ENCODE assay signal across 16 mouse cellular contexts in the genomic region with DNA sequence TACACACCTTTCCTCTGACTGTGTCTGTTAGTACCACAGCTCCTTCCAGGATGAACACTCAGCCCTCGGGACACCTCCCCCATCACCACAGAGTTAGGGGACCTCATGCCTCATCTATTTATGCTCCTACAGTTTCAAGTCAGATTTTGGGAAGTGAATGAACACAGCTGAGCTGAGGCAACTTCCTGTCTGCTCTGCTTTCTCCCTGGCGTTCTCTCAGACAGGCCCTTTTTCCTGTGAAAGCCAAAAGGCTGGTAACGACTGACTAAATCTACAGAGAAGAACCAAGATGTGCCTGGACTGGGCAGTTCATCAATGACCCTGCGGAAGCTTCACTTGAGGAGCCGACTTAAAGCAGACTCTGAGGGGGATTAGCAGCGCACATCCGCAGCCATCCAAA. TPM values are rescaled to one million over a fixed set of nuclear protein-coding genes. Genes with fewer than 3 reads are reported as not detected.
DNase-seq lines count a peak whose midpoint lies in the region; ATAC-seq and TF ChIP-seq lines count a peak whose summit lies in the region.
"Had no signal": no experiment of that assay in that cellular context is flagged by ENCODE, and none has a peak within 500 bp of the region (broad histone marks: within the 10 kb centered on the region; RNA-seq: fewer than 3 reads in every experiment).

No protein-coding gene starts in this region.

- H3K4me3 ChIP-seq in heart, embryonic 10.5 days = no peak overlapping the region
- H3K4me3 ChIP-seq in layer of hippocampus, adult 2 months = no peak overlapping the region
- H3K4me3 ChIP-seq in hindbrain, embryonic 10.5 days = no peak overlapping the region
- H3K4me3 ChIP-seq: erythroblast, embryonic 14.5 days; hindbrain, embryonic 12.5 days had no signal

- peak; percentile 30; the same call in 1 of the 2 replicates for ATAC-seq in common myeloid progenitor, adult 5-6 weeks (replicated peaks; ENCODE audit: low read depth, poor library complexity, severe bottlenecking)
- ATAC-seq in megakaryocyte progenitor cell, adult 5-6 weeks (replicated peaks; ENCODE audit: poor library complexity) = peak; percentile 47

- no peak for TF ChIP-seq CTCF in layer of hippocampus, adult 2 months (conservative IDR thresholded peaks at IDR 0.05)

- H3K36me3 ChIP-seq in heart, embryonic 10.5 days = no peaks in the 10 kb centered on the region
- no peaks in the 10 kb centered on the region for H3K36me3 ChIP-seq in hindbrain, embryonic 10.5 days
- H3K36me3 ChIP-seq: hindbrain, embryonic 12.5 days had no signal

- H3K27ac ChIP-seq in heart, embryonic 10.5 days = no peak overlapping the region
- H3K27ac ChIP-seq in layer of hippocampus, adult 2 months = no peak overlapping the region; the same call in 1 of the 2 replicates
- no peak overlapping the region for H3K27ac ChIP-seq in hindbrain, embryonic 10.5 days
- H3K27ac ChIP-seq: hindbrain, embryonic 12.5 days had no signal

- peak; percentile 11 to 29 for DNase-seq in heart, adult 9 months (ENCODE audit: low spot score in 2 of 2)
- DNase-seq in heart, embryonic 10.5 days (ENCODE audit: low spot score) = no peak
- DNase-seq in layer of hippocampus, adult 9-11 months = peak; percentile 70
- no peak for DNase-seq in layer of hippocampus, adult 2 months (ENCODE audit: low spot score in 2 of 2)
- no peak for DNase-seq in hindbrain, embryonic 10.5 days (ENCODE audit: low spot score)
- DNase-seq in left cerebral cortex, adult 8-10 months (ENCODE audit: low spot score in 2 of 2) = no peak
- DNase-seq: cerebellum, adult 18-20 months; gastrocnemius, postnatal 36 days; kidney, adult 9 months had no signal

- H3K27me3 ChIP-seq in heart, embryonic 10.5 days (ENCODE audit: insufficient read depth, poor library complexity, severe bottlenecking) = no peaks in the 10 kb centered on the region
- no peaks in the 10 kb centered on the region for H3K27me3 ChIP-seq in hindbrain, embryonic 10.5 days (ENCODE audit: insufficient read depth, poor library complexity, severe bottlenecking)
- H3K27me3 ChIP-seq: hindbrain, embryonic 12.5 days had no signal

- WGBS in heart, embryonic 10.5 days = 73% methylated on average over 7 of the region's 7 CpGs
- WGBS in hindbrain, embryonic 10.5 days = 88% methylated on average over 7 of the region's 7 CpGs

- H3K9me3 ChIP-seq in heart, embryonic 10.5 days = no peaks in the 10 kb centered on the region
- no peaks in the 10 kb centered on the region for H3K9me3 ChIP-seq in hindbrain, embryonic 10.5 days
- H3K9me3 ChIP-seq: hindbrain, embryonic 12.5 days had no signal

- H3K4me1 ChIP-seq in heart, embryonic 10.5 days = no peaks in the 10 kb centered on the region
- H3K4me1 ChIP-seq in hindbrain, embryonic 10.5 days (replicated peaks) = no peaks in the 10 kb centered on the region
- H3K4me1 ChIP-seq: hindbrain, embryonic 12.5 days had no signal

RNA-seq across cellular contexts. Expression of a gene that starts 5.8 kb away (rescaled TPM):
- 1.3 and 2.0 TPM in 2 replicates for polyA plus RNA-seq in heart, embryonic 10.5 days (2016; fragmentation: Nextera tagmentation; extraction: Ambion mirVana)
- 1 to 10 TPM in 1 of 2 experiments, under 1 TPM in 1; 0.54 to 1.1 TPM for total RNA-seq in layer of hippocampus, adult 2 months (2021)
- 0.69 and 2.1 TPM in 2 replicates for total RNA-seq in common myeloid progenitor, adult 5-6 weeks (2017)
- total RNA-seq in megakaryocyte progenitor cell, adult 5-6 weeks (2015) = 6.8 and 10.5 TPM in 2 replicates
- 6.7 and 6.9 TPM in 2 replicates for total RNA-seq in megakaryocyte progenitor cell, adult 5-6 weeks (2017)
- polyA plus RNA-seq in hindbrain, embryonic 10.5 days (2016; fragmentation: Nextera tagmentation; extraction: Ambion mirVana) = 0.21 and 0.29 TPM in 2 replicates
- total RNA-seq in left cerebral cortex, adult 8-10 months (2022) = 1 to 10 TPM in 3 of 4 experiments, under 1 TPM in 1; 0.91 to 2.6 (median 1.8) TPM
- polyA plus RNA-seq: erythroblast, embryonic 14.5 days had no signal

RNA-seq across cellular contexts. Expression of a gene that starts 27.7 kb away (rescaled TPM):
- polyA plus RNA-seq in heart, embryonic 10.5 days (2016; fragmentation: Nextera tagmentation; extraction: Ambion mirVana) = 0.26 and 0.28 TPM in 2 replicates
- not detected for total RNA-seq in layer of hippocampus, adult 2 months (2021)
- total RNA-seq in common myeloid progenitor, adult 5-6 weeks (2017) = 2.0 and 2.2 TPM in 2 replicates
- 15.7 and 16.8 TPM in 2 replicates for total RNA-seq in megakaryocyte progenitor cell, adult 5-6 weeks (2015)
- 11.6 and 19.9 TPM in 2 replicates for total RNA-seq in megakaryocyte progenitor cell, adult 5-6 weeks (2017)
- not detected in 2 replicates for polyA plus RNA-seq in hindbrain, embryonic 10.5 days (2016; fragmentation: Nextera tagmentation; extraction: Ambion mirVana)
- total RNA-seq in left cerebral cortex, adult 8-10 months (2022) = not detected
- total RNA-seq: ES-E14; gastrocnemius, postnatal 36 days; left cerebral cortex, adult 18-20 months had no signal
- polyA plus RNA-seq: erythroblast, embryonic 14.5 days; hindbrain, embryonic 12.5 days; midbrain, embryonic 11.5 days had no signal

RNA-seq across cellular contexts. Expression of a gene that starts 41.4 kb away (rescaled TPM):
- 0.64 and 1.0 TPM in 2 replicates for polyA plus RNA-seq in heart, embryonic 10.5 days (2016; fragmentation: Nextera tagmentation; extraction: Ambion mirVana)
- total RNA-seq in layer of hippocampus, adult 2 months (2021) = not detected
- total RNA-seq in common myeloid progenitor, adult 5-6 weeks (2017) = 0.05 and 1.7 TPM in 2 replicates
- total RNA-seq in megakaryocyte progenitor cell, adult 5-6 weeks (2015) = 20.2 and 43.2 TPM in 2 replicates
- 9.6 and 14.9 TPM in 2 replicates for total RNA-seq in megakaryocyte progenitor cell, adult 5-6 weeks (2017)
- 0.37 TPM in 1 of 2 replicates, not detected in the other for polyA plus RNA-seq in hindbrain, embryonic 10.5 days (2016; fragmentation: Nextera tagmentation; extraction: Ambion mirVana)
- total RNA-seq in left cerebral cortex, adult 8-10 months (2022) = not detected
- total RNA-seq: ES-E14 had no signal
- polyA plus RNA-seq: erythroblast, embryonic 14.5 days; hindbrain, embryonic 12.5 days; midbrain, embryonic 11.5 days had no signal

RNA-seq across cellular contexts. Expression of a gene that starts 42.6 kb away (rescaled TPM):
- polyA plus RNA-seq in heart, embryonic 10.5 days (2016; fragmentation: Nextera tagmentation; extraction: Ambion mirVana) = 10.0 and 12.5 TPM in 2 replicates
- total RNA-seq in layer of hippocampus, adult 2 months (2021) = 1 to 10 TPM; 5.7 to 8.1 TPM
- total RNA-seq in common myeloid progenitor, adult 5-6 weeks (2017) = 24.1 and 24.3 TPM in 2 replicates
- total RNA-seq in megakaryocyte progenitor cell, adult 5-6 weeks (2015) = 6.2 and 9.1 TPM in 2 replicates
- 10.5 and 11.8 TPM in 2 replicates for total RNA-seq in megakaryocyte progenitor cell, adult 5-6 weeks (2017)
- 11.9 and 13.9 TPM in 2 replicates for polyA plus RNA-seq in hindbrain, embryonic 10.5 days (2016; fragmentation: Nextera tagmentation; extraction: Ambion mirVana)
- total RNA-seq in left cerebral cortex, adult 8-10 months (2022) = 1 to 10 TPM; 5.9 to 8.7 (median 7.8) TPM

RNA-seq across cellular contexts. Expression of a gene that starts 42.8 kb away (rescaled TPM):
- 7.1 and 10.4 TPM in 2 replicates for polyA plus RNA-seq in heart, embryonic 10.5 days (2016; fragmentation: Nextera tagmentation; extraction: Ambion mirVana)
- 10 to 100 TPM; 43.6 to 49.2 TPM for total RNA-seq in layer of hippocampus, adult 2 months (2021)
- total RNA-seq in common myeloid progenitor, adult 5-6 weeks (2017) = 27.4 and 33.1 TPM in 2 replicates
- total RNA-seq in megakaryocyte progenitor cell, adult 5-6 weeks (2015) = 34.6 and 37.4 TPM in 2 replicates
- total RNA-seq in megakaryocyte progenitor cell, adult 5-6 weeks (2017) = 13.8 and 16.7 TPM in 2 replicates
- 12.6 TPM in 2 replicates for polyA plus RNA-seq in hindbrain, embryonic 10.5 days (2016; fragmentation: Nextera tagmentation; extraction: Ambion mirVana)
- total RNA-seq in left cerebral cortex, adult 8-10 months (2022) = 10 to 100 TPM; 42.8 to 57.8 (median 45.5) TPM

Comparison
In these comparisons a context has a peak if more than half of its experiments do, and no peak if none do; other contexts are left out.
1. DNase-seq: peak in heart, adult 9 months (2 of 2) and layer of hippocampus, adult 9-11 months (single experiment); none in heart, embryonic 10.5 days (single experiment), layer of hippocampus, adult 2 months (0 of 2), hindbrain, embryonic 10.5 days (single experiment) and left cerebral cortex, adult 8-10 months (0 of 2).